Mouse (Mus musculus): Measurements from ENCODE around the gene Thrsp.

Gene Thrsp

GRCm38 (mm10) chr7:97414915-97415687 lies 2.4 kb downstream of the Thrsp start:
- DNase-seq: no peak

GRCm38 (mm10) chr7:97414426-97414825 lies 3.1 kb downstream of the Thrsp start:
- DNase-seq: no peak

GRCm38 (mm10) chr7:97413981-97414380 lies 3.5 kb downstream of the Thrsp start:
- no peak for DNase-seq

DNA sequence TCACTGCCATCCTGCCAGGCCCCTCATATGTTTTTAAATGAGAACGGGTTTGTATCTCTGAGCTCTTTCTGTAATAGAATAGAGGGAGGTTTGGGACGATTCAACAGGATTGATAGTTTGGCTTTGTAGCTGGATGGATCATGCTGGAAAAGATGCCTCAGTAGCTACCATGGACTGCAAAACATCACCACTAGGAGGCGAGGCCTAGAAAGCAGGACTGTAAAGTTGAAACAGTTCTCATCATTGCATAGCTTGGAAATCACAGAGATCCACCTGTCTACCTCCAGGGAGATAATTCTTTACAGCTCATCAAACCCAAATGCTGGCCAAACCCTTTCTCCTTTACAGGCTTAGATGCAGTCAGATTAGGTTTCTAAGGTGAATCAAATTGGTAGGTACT lies 6.0 kb downstream of the Thrsp start:
- no peak for DNase-seq

- no peak for DNase-seq
These were observed 6.4 kb downstream of the Thrsp start for GRCm38 (mm10) chr7:97411106-97411505.

DNA sequence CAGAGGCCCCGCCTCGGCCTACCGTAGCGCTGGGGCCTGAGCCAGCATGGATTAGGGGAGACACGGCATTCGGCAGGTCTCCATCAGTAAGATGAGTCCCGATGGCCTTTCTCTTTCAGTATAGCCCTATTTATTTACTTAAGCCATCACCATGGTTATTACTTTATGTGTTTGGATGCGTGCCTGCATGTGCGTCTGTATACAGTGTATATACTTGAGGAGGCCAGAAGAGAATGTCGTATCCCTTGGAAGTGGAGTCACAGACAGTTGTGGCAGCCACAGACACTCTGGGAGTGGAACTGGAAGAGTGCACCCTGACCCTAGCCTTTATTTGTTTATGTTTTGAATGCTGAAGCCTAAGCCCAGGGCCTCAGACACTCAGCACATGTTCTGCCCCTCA lies 10.4 kb downstream of the Thrsp start:
- no peak for DNase-seq

- DNase-seq: peak; percentile 75
These were observed 17.4 kb downstream of the Thrsp start, which contains the start of gene Ndufc2 for GRCm38 (mm10) chr7:97399960-97400715. Gene Ndufc2 (plus strand): TSS chr7:97400003.

DNA sequence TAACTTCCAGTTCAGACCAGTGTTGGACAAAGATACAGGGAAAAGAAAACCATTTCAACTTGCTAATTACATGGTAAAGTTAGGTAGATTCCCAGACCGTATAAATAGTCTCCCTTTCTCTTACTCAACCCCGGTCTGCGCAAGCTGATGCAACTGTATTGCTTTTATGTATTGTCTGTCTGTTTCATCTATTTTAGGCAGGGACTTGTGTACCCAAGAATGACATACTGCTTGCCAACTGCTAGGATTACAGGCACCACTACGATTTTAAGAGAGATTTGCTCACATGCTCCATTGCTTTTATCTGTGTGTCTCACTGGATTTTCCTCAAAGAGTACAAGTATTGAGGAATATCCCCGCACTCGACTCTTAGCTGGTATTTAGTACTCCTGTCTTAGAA lies 18.6 kb downstream of the Thrsp start:
- DNase-seq: no peak

- DNase-seq: no peak
These were observed 23.2 kb downstream of the Thrsp start for GRCm38 (mm10) chr7:97394375-97394774.

DNA sequence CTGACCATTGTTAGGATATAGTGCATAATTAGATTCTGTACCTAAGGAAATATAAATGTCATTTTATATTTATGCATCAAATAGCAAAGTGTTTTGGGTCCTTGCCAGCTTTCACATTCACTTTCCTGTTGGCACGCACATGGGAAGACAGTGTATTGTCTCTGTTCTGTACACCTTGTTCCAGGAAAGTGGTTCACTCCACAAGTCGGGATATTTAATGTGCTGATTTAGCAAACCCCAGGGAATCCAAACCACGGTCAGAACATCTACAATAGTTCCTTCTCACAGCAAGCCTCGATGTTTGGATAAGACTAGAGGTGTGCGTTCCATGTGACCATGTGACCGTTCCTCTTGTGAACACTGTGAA lies 25.5 kb downstream of the Thrsp start:
- DNase-seq: no peak

DNA sequence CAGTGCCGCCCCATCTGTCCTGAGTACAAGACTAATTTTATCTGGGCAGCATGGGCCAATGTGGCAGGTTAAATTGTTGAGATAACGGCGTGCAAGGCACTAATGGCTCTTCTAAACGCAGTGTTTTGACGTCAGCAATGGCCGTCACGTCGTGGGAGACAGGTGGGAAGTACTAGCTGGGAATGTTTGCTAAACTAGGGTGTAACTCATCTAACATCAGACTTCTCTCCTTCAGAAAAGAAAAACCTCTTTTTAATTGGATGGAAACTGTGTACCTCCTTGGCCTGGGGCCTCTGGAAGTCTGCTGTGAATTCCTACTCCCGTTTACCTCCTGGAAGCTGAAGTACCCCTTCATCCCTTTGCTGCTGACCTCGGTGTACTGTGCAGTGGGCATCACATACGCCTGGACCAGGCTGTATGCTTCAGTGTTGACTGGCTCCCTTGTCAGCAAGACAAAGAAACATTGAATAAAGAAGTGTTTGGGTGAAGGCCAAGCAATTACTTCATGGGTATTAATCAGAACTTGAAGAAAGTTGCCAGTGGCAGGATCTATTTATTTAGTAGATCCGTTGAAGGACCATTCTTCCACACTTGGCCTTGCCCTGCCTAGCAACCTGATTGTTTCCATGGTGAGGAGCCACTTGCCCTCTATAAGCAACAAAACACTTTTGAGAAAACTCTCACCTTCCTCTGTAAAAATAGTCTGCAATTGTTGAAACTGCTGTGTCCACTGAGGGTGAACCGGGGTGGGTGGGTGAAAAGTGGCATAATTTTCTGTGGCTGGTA lies 26.0 kb downstream of the Thrsp start:
- DNase-seq: no peak

DNA sequence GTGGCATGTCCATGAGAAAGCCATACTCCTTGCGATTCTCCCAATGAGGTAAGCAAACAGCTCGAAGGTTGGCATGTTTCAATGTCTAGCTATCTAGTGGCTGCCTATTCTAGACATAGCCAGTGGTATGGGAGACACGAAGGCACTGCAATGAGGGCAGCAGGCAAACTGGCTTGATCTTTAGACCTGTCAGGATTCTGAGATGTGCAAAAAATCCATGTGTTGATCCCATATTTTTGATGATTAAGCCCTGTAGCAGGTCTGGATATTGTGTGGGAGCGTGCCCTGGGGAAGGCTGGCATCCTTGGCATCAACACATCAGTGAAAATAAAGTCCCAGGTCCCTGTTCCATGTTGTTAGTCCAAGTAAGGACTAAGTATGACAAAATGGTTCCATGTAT lies 29.0 kb downstream of the Thrsp start:
- DNase-seq: no peak

DNA sequence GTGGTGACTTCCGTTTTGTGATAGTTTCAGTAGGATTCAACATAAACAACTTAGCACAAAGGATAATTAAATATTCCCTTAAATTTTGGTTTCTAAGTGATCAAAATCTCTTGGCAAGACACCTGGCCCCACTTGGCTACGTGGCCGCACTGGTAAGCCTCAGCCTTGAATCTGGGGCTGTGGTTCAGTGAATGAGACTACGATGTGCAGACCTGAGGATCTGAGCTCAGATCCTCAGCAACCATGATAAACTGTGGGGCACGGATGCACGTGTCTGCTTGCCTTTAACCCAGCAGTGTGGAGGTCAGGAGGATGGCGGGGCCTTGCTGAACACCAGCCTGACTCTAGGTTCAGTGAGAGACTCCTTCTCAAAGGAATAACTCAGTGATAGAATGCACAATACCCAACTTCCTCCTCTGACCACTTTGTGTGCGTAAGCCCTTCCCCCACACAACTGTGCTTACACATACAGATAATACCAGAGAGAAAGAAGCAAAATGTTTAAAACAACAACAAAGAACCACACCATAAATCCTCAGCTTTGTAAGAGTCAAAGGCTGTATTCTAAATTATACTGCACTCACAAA lies 29.9 kb downstream of the Thrsp start:
- DNase-seq: no peak

DNA sequence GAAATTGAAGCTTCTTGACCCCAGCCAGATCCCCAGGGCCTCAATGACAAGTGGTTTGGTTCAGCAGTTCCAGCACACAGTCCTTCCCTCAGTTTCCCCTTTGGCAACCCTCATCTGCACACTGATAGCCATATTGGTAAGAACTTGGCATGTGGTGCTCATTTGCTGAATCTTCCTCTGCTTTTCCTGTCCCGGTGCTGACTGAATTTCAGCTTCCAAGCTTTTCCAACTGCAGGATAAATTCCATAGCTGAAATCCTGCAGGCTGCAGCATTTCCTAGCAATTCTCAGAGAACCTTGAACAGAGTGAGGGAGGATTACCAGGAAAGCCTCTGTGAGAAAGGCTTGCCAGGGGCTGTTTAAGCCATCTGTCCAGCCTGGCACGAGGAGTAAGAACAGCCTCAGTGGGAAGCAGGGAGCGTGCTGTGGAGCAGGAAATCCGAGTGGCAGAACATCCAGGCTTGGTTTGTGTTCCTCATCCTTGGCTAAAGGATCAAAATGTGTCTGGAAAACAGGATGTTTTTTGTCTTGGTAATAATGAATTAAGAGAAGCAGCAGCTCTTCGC lies 30.6 kb downstream of the Thrsp start:
- DNase-seq: peak; percentile 87

- DNase-seq: peak; percentile 60
These were observed 31.3 kb downstream of the Thrsp start for GRCm38 (mm10) chr7:97386106-97386805.

GRCm38 (mm10) chr7:97383496-97384132 lies 33.9 kb downstream of the Thrsp start:
- no peak for DNase-seq

DNA sequence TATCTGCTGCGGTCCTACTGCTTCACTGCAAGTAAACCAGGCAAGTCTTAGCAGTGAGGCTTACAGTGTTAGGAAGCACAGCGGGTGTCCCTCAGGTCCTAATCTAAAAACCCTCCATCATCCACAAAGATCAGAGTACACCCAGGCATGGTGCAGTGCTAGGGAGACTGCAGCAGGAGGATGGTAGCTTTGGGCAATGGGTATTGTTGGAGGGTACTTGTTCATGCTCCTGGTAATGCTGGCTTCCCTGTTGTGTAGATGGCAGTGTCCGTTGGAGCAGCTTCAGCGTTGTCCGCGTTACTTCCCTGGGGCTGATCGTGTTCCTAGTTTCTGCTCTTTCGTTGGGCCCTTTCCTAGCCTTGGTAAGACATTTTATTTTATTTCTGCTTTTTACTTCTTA lies 34.9 kb downstream of the Thrsp start:
- DNase-seq: no peak

GRCm38 (mm10) chr7:97380500-97381123 lies 36.9 kb downstream of the Thrsp start:
- no peak for DNase-seq

DNA sequence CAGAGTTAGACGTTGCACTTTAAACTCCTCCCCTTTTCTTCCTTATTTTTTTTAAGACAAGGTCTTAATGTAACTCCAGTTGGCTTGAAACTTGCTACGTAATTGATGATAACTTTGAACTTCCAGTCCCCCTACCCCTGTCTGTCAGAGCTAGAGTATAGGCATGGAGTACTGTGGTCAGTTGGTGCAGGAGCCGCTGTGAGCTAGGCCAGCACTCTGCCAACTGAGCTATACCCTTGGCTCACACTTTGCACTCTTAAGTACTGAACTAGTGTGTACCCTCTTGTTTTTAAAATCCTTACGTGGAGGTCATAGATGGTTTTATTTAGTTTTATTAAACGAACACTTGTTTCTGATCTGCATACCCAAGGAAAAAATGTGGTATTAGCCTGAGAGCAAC lies 38.2 kb downstream of the Thrsp start:
- no peak for DNase-seq

DNA sequence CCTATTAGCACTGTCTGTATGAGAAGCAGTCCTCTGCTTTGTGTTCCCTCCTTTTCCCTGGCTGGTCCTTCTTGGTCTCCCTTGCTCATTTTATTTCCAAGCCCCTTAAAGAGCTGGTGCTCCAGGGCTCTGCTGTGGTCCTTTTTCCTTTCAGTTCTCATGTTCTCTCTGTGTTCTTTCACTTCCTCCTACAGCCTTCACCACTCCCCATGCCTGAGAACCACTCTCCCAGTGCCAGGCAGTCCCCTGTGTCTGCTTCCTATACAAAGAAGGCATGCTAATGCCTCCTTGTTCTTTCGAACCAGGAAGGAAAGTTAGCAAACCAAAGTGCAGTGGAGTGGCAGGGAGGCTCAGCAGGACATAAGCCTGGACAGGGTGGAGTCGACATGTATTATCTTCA lies 41.6 kb downstream of the Thrsp start:
- no peak for DNase-seq

DNA sequence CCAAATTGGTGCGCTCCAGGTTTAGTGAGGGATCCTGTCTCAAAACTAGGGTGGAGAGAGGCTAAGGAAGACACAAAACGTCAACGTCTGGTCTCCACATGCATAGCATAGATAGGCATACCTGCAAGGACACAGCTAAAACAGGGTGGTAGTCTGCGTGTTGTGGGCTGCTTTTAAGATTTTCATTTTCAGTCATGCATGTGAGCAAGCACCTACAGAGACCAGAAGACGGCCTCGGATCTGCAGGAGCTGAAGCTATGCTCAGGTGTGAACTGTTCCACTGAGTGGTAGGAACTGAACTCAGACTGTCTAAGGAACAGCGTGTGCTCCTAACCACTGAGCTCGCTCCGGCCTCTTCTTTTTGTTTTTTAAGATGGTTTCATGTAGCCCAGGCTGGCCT lies 42.4 kb downstream of the Thrsp start:
- no peak for DNase-seq
